Comparison of ENCODE assay signal across 12 mouse cellular contexts in genomic region chr14:117572213-117572612, GRCm38 (mm10).
DNase-seq lines count a peak whose midpoint lies in the region; ATAC-seq and TF ChIP-seq lines count a peak whose summit lies in the region.
"Had no signal": no experiment of that assay in that cellular context is flagged by ENCODE, and none has a peak within 500 bp of the region (broad histone marks: within the 10 kb centered on the region; RNA-seq: fewer than 3 reads in every experiment).

No protein-coding gene starts in this region.

- 73% methylated on average over 8 of the region's 8 CpGs for WGBS in forebrain, embryonic 13.5 days
- WGBS in forebrain, embryonic 11.5 days = 92% methylated on average over 8 of the region's 8 CpGs
- WGBS in limb, embryonic 14.5 days = 44% methylated on average over 8 of the region's 8 CpGs
- 64% methylated on average over 8 of the region's 8 CpGs for WGBS in intestine, embryonic 15.5 days
- 69% methylated on average over 8 of the region's 8 CpGs for WGBS in hindbrain, embryonic 16.5 days

- no peaks in the 10 kb centered on the region for H3K4me1 ChIP-seq in forebrain, embryonic 13.5 days
- no peaks in the 10 kb centered on the region for H3K4me1 ChIP-seq in forebrain, embryonic 11.5 days (replicated peaks; ENCODE audit: control insufficient read depth, insufficient read depth, low read length)
- H3K4me1 ChIP-seq in limb, embryonic 14.5 days (ENCODE audit: control insufficient read depth, insufficient read depth, low read length) = peaks cover 14% of the 10 kb centered on the region; the same call in 1 of the 2 replicates
- H3K4me1 ChIP-seq in intestine, embryonic 15.5 days (replicated peaks) = no peaks in the 10 kb centered on the region
- no peaks in the 10 kb centered on the region for H3K4me1 ChIP-seq in hindbrain, embryonic 16.5 days (ENCODE audit: control insufficient read depth, insufficient read depth, low read depth, low read length)

- H3K9me3 ChIP-seq in forebrain, embryonic 13.5 days (replicated peaks) = no peaks in the 10 kb centered on the region
- H3K9me3 ChIP-seq in forebrain, embryonic 11.5 days (ENCODE audit: control insufficient read depth, low read length) = no peaks in the 10 kb centered on the region
- no peaks in the 10 kb centered on the region for H3K9me3 ChIP-seq in limb, embryonic 14.5 days (ENCODE audit: control insufficient read depth, low read length)
- H3K9me3 ChIP-seq in intestine, embryonic 15.5 days = no peaks in the 10 kb centered on the region
- H3K9me3 ChIP-seq in hindbrain, embryonic 16.5 days (ENCODE audit: control insufficient read depth, low read length) = no peaks in the 10 kb centered on the region
- H3K9me3 ChIP-seq: heart, embryonic 13.5 days; neural tube, embryonic 15.5 days had no signal

- no peaks in the 10 kb centered on the region for H3K27me3 ChIP-seq in forebrain, embryonic 13.5 days
- H3K27me3 ChIP-seq in forebrain, embryonic 11.5 days (ENCODE audit: control insufficient read depth, insufficient read depth, low read length) = no peaks in the 10 kb centered on the region
- H3K27me3 ChIP-seq in limb, embryonic 14.5 days (ENCODE audit: control insufficient read depth, insufficient read depth, low read length) = no peaks in the 10 kb centered on the region
- no peaks in the 10 kb centered on the region for H3K27me3 ChIP-seq in intestine, embryonic 15.5 days (replicated peaks)
- no peaks in the 10 kb centered on the region for H3K27me3 ChIP-seq in hindbrain, embryonic 16.5 days (replicated peaks; ENCODE audit: control insufficient read depth, insufficient read depth, low read length)
- H3K27me3 ChIP-seq: heart, embryonic 13.5 days; neural tube, embryonic 15.5 days had no signal

- H3K4me3 ChIP-seq in forebrain, embryonic 13.5 days = no peak overlapping the region
- H3K4me3 ChIP-seq in forebrain, embryonic 11.5 days (ENCODE audit: low read depth, low read length) = no peak overlapping the region
- no peak overlapping the region for H3K4me3 ChIP-seq in limb, embryonic 14.5 days (replicated peaks; ENCODE audit: low read length)
- H3K4me3 ChIP-seq in intestine, embryonic 15.5 days (replicated peaks) = no peak overlapping the region
- no peak overlapping the region for H3K4me3 ChIP-seq in hindbrain, embryonic 16.5 days (ENCODE audit: low read length)
- H3K4me3 ChIP-seq: heart, embryonic 13.5 days; neural tube, embryonic 15.5 days had no signal

- no peaks in the 10 kb centered on the region for H3K36me3 ChIP-seq in forebrain, embryonic 13.5 days (ENCODE audit: poor library complexity, severe bottlenecking)
- H3K36me3 ChIP-seq in forebrain, embryonic 11.5 days (ENCODE audit: control insufficient read depth, insufficient read depth, low read length) = no peaks in the 10 kb centered on the region
- H3K36me3 ChIP-seq in limb, embryonic 14.5 days (ENCODE audit: control insufficient read depth, insufficient read depth, low read length) = no peaks in the 10 kb centered on the region
- H3K36me3 ChIP-seq in intestine, embryonic 15.5 days = no peaks in the 10 kb centered on the region
- H3K36me3 ChIP-seq in hindbrain, embryonic 16.5 days (ENCODE audit: control insufficient read depth, insufficient read depth, low read length) = no peaks in the 10 kb centered on the region
- H3K36me3 ChIP-seq: heart, embryonic 13.5 days; neural tube, embryonic 15.5 days had no signal

- H3K9ac ChIP-seq in forebrain, embryonic 13.5 days = no peak overlapping the region
- no peak overlapping the region for H3K9ac ChIP-seq in forebrain, embryonic 11.5 days (ENCODE audit: low read length)
- no peak overlapping the region for H3K9ac ChIP-seq in limb, embryonic 14.5 days (ENCODE audit: low read depth, low read length, severe bottlenecking)
- no peak overlapping the region for H3K9ac ChIP-seq in intestine, embryonic 15.5 days
- H3K9ac ChIP-seq in hindbrain, embryonic 16.5 days (ENCODE audit: low read depth, low read length) = no peak overlapping the region
- H3K9ac ChIP-seq: heart, embryonic 13.5 days; neural tube, embryonic 15.5 days had no signal

- H3K27ac ChIP-seq in forebrain, embryonic 13.5 days = no peak overlapping the region
- H3K27ac ChIP-seq in forebrain, embryonic 11.5 days (ENCODE audit: low read depth, low read length) = no peak overlapping the region
- 0 out of 2 replicates have a peak overlapping the region, but pooled peaks have one; percentile 8 for H3K27ac ChIP-seq in limb, embryonic 14.5 days (replicated peaks; ENCODE audit: low read depth, low read length)
- no peak overlapping the region for H3K27ac ChIP-seq in intestine, embryonic 15.5 days
- H3K27ac ChIP-seq in hindbrain, embryonic 16.5 days (ENCODE audit: low read depth, low read length) = no peak overlapping the region
- H3K27ac ChIP-seq: heart, embryonic 13.5 days; neural tube, embryonic 15.5 days had no signal

- H3K4me2 ChIP-seq in forebrain, embryonic 13.5 days = no peak overlapping the region
- no peak overlapping the region for H3K4me2 ChIP-seq in forebrain, embryonic 11.5 days (ENCODE audit: low read depth, low read length, severe bottlenecking)
- no peak overlapping the region for H3K4me2 ChIP-seq in limb, embryonic 14.5 days (replicated peaks; ENCODE audit: low read depth, low read length, severe bottlenecking)
- no peak overlapping the region for H3K4me2 ChIP-seq in intestine, embryonic 15.5 days (replicated peaks)
- no peak overlapping the region for H3K4me2 ChIP-seq in hindbrain, embryonic 16.5 days (ENCODE audit: low read length)
- H3K4me2 ChIP-seq: heart, embryonic 13.5 days; midbrain, embryonic 11.5 days; neural tube, embryonic 15.5 days had no signal

- DNase-seq in forebrain, embryonic 11.5 days (ENCODE audit: low spot score) = no peak
- DNase-seq in urinary bladder, postnatal 14 days (ENCODE audit: low spot score) = peak; percentile 13
- no peak for DNase-seq in urinary bladder, adult 2 months (ENCODE audit: low spot score)
- peak; percentile 55 for DNase-seq in limb, embryonic 14.5 days (ENCODE audit: low spot score)
- no peak for DNase-seq in spleen, postnatal 36 days (ENCODE audit: low spot score in 2 of 2)
- DNase-seq: kidney, adult 9 months had no signal

- peak; percentile 58; the same call in 1 of the 2 replicates for ATAC-seq in forebrain, embryonic 13.5 days
- no peak for ATAC-seq in forebrain, embryonic 11.5 days (replicated peaks; ENCODE audit: low FRiP score)
- ATAC-seq in limb, embryonic 14.5 days (ENCODE audit: low FRiP score, low read depth) = no peak
- ATAC-seq in intestine, embryonic 15.5 days = no peak
- no peak for ATAC-seq in hindbrain, embryonic 16.5 days

- no peak for TF ChIP-seq POLR2A in limb, embryonic 14.5 days (IDR thresholded peaks at IDR 0.05; ENCODE audit: borderline replicate concordance, extremely low read depth, insufficient read depth, insufficient read length)

Comparison
In these comparisons a context has a peak if more than half of its experiments do, and no peak if none do; other contexts are left out.
1. DNase-seq: peak in urinary bladder, postnatal 14 days (single experiment) and limb, embryonic 14.5 days (single experiment); none in forebrain, embryonic 11.5 days (single experiment), urinary bladder, adult 2 months (single experiment) and spleen, postnatal 36 days (0 of 2).